Mouse (Mus musculus) CD4-positive helper T cell, adult 2 months (primary cell): ENCODE measurements around the gene Mut.

Experiments used
- DNase-seq: peaks from one replicate; pipeline ENCODE4 v3.0.0-alpha.2; 2012; ENCODE audit warnings: low read depth, missing footprints, low spot score

Mut gene

DNA sequence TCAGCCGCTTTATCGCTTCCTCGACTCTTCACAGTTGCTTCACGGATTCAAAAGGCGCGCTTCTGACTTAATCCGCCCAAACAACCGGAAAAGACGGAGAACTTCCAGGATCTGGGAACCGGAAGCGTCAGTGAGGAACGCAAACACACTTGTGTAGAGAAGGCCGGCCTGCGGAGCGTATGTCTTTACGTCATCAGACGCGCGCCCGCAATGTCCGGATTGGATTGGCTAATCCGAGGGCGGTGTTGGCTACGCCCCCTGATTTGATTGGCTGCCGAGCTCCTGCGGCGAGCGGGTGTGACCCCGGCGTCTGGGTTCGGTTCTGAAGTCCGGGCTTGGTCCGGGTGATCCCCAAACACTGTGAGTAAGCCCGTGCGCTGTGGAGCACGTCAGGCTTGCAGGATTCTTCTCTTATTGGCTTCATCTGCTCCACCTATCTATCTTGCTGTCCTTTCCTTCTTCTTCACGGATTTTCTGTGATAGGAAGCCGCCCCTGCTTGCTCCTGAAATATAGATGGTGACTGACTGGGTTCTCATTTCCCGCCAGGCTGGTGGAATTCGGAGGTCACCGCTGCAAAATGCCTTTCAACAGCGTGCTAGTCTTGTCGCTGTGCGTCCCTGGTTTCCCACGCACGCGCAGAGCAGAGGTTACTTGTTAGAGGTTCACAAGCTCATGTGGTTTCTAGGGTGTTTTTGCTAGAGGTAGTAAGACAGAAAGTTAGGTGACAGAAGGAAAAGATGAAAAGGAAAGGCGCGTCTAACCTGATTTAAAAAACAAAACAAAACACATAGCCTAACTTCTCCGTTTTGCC is at the start of gene Mut, which contains the start of gene Cenpq:
Gene Mut, plus strand, starts transcription at position 266 of the 812 bp plus-strand sequence.
Gene Cenpq, minus strand, starts transcription at position 628 of the 812 bp plus-strand sequence.
- DNase-seq = peak; percentile 96

DNA sequence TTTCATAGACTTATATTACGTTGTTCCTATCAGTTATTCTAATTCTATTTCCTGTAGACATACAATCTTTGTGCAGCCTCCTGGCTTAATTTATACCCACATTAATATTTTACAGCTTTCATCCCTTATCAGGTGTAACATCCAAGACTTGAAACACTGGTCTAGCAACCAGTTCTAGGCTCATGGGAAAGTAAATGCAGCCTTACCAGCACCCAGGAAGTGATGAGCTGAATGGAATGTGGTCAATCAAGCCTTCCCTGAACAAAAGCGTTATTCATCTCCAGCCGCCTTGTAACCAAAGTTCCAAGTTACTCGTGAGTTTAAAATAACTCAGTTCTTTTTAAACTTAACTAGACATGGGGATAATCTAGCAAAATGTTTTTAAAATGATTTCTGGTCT is 49.3 kb upstream of the Mut start:
- DNase-seq = no peak

DNA sequence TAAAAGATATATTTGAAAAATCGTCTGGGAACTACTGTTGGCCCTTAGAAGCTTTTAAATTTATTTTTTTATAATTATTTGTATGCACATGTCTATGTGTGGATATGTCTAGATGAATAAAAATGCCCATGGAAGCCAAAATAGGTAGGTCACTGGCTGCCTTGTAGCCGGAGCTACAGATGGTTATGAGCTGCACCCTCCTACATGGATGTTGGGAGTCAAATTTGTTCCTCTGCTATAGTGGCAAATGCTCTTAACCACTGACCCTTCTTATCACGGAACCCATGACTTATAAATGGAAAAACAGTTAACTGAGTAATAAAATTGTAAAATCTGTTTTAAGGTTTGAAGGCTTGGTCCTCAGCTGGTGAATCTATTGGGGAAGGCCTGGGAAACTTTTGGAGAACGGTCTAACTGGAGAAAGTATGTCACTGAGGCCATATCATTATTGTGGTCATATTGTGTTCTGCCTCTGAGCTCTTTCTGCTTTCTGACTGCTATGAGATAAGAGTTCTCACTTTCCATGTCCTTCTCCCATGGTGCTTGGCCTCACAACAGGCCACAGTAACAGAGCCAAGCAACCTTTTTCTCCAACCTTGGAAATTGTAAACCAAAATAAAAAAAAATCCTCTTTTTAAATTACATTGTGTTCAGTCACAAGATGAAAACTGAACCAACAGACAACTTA is 46.5 kb upstream of the Mut start:
- no peak for DNase-seq

DNA sequence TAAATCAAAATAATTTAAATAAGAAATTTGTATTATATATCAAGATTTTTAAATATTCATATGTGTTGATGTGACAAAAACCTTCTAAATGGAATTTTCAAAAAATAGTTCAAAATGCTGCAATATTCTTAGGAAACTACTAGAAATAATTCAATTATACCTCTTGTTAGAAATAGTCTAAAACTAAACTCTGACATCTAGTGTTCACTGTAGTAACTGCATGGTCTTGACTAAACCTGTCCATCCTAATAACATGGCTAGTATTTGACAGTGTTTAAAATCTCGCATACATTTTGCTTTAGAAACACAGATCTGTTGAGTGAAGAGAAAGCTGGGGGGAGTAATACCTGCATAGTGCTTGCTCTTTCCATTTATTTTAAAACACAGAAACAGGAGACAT is 37.6 kb upstream of the Mut start:
- DNase-seq = no peak

DNA sequence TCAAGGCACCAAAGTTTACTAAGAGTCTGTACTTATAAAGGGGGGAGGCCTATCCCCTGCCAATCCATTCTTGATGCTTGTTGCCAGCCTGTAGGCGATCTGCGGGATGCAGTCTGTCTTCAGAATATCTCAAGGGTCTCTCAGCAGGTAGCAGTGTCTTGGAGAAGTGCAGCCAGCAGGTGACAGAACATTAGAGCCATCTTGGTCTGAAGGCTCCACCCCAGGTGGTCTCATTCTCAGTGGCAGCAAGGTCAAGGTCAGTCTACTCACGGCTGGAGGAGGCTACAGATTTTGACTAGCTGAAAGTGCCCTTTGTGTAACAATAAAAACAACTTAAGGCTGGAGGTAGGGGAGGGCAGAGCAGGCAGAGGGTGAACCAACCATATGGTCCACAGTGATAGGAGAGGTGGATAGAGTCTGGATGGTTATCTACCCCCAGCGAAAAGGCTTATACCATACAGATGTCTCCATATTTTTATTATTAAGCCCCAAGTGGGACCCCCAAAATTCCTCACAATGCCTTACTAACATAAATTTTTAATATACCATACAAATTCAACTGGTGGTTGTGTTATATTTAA is 34.6 kb upstream of the Mut start:
- no peak for DNase-seq

DNA sequence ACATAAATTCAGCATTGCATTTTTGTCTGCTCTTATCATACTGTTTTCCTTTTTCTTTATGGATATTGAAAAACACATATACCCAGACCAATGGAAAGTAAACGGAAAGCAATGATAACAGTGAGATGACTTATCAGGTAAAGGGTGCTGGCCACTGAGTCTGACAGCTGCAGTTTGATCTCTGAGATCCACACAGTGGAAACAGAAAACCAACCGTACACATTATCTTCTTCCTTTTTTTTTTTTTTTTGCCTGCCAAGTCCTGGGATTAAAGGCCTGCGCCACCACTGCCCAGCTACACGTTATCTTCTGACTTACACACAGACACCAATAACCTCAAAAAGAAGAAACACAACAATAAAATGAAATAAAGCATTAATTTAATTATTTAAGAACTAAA is 31.1 kb upstream of the Mut start:
- DNase-seq = no peak

DNA sequence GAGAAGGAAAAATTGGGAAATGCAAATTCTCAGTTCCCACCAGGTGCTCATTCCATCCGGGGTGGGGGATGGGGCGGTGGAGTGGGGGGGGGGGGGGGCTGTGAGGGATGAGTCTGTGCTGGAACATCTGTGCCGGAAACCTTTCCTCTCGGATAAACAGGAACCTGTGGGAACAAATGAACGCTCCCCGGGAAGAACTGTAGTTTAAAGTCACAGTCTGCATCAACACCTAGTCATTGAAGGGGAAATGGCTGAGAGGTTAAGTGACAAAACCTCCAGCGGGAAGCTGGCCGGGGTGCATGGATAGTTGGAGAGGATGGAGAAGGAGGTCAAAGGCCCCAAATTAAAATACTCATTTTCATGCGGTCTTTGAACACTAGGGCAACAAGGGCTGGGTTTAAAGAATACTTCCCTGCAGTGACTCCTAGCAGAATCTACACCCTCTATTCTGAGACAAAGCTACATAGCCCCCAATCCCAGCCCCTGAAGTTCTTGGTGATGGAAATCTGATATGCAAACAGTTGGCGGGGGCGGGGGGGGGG is 30.4 kb upstream of the Mut start:
- no peak for DNase-seq

DNA sequence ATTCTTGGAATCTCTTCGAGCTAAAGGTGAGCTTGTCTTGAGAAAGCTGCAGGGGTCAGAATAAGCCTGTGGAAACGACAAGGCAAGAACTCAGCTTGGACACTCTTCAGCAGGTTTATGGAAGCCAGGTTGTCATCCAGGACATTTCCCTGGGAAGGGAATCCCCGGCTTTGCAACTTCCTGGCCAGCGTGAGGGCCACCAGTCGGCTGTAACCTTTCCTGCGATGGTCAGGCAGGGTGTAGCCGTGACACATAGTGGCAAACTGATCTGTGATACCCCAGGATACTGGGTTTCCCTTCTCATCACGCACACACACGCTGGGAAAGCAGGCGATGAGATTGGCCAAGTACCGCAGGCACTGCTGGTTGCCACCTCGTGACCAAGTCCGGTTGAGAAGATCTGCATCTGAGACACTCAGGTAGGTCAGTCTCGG is 29.7 kb upstream of the Mut start:
- DNase-seq = no peak

DNA sequence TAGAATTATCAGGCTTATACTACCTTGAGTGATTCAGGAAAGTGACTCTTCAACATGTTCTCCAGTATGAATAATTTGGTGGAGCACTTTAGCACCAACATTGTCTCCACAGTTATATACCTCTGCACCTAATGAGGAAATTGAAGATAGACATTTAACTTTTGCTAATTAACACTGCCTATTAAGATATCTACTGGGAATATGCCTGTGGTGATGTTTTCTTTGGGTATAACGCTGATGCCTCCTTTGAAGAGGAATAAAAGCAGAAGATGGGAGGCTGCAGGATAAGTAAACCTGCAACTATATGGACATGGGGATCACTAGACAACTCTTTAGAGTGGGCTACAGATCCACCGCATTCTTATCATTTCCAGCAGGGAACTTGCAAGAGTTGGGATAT is 20.2 kb upstream of the Mut start, which contains the start of gene Glyatl3:
Gene Glyatl3, minus strand, starts transcription at position 101 of the 400 bp plus-strand sequence.
- DNase-seq = no peak

DNA sequence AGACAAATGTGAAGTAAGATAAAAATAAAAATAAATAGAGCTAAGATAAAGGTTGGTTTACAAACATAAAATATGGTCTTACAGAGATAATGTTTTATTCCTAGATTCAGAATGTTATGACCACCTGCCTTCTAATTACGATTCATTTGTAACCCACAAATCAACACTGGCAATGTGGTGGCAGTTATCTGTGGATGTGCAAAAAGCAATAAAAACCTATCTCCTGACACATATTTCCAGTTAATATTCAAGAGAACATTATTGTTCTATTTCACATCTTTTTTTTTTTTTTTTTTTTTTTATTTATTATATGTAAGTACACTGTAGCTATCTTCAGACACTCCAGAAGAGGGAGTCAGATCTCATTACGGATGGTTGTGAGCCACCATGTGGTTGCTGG is 19.0 kb upstream of the Mut start:
- no peak for DNase-seq

DNA sequence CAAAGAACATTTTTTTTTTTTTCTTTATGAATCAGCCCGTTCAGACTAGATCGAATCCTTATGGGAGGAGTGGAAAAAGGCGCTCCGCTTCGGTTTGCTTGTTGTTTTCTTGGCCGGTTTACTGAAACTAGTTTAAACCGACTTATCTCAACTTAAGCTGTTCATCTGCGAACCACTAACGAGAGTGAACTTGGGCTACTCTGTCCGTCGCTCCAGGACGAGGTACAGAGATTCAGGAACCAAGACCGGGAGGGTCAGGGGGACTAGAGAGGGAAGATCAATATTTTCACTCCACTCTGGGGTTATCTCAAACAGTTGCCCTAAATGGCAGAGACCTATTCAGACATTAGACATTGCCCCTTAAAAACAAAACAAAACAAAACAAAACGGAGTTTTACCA is 500 bp upstream of the Mut start:
- DNase-seq = no peak

DNA sequence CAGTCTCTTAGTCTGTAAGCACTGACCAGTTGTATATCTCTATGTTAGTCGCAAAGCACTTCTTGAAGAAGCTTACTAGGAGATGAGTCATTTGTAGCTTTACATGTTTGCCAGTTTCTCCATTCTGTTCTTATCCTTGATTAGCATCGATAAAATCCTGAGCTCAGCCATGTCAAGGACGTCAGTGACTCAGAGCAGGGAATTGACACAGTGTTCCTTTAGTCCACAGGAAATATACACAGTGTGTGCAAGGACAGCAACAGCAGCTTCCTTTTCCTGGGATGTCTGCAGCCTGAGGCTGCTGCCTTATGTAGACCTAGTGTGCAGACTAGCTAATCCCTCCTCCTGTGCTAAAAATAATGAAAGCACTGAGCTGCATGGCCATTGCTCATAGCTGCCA is 14.0 kb downstream of the Mut start:
- no peak for DNase-seq

DNA sequence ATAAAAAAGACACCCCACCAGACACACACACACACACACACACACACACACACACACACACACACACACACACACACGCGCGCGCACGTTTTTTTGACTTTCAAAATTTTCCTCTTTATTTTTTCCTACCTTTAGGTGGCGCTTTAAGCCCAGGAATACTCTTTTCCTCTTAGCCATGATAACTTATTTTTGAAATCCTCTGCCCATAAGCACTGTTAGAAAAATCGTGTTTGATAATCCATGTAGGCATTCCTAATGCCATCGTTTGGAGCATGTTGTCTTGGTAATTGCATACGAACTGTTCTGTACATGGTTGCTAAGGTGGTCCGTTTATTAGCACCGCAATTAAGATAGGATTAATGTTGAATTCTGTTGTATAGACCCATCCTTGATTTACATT is 43.4 kb downstream of the Mut start:
- no peak for DNase-seq

DNA sequence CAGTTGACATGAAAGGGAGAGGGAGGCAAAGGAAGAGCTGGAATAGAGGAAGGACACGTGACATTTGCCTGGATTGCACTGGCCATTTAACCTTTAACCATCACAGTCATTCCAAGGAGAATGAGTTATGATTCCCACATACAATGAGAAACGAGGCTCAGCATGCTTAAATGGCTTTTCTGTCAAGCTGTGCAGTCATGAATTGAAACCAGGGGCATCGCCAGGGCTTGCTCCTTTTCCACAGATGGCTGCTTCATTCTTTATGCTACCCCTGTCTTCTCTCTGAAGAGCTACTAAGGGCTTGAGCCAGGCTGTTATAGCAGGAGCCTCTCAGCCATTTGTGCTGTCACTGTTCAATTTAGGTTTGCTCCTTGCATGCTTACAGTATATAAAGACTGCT is 57.6 kb downstream of the Mut start:
- DNase-seq = no peak
